Mouse (Mus musculus) forebrain, embryonic 16.5 days (tissue): ENCODE results near the gene Aldh1a1. TPM values are rescaled to one million over a fixed set of nuclear protein-coding genes. Genes with fewer than 3 reads are reported as not detected.

ENCODE experiments used
- ATAC-seq: fragments of 200-750 bp; cut with Nextera tagmentation; 2 replicates; pipeline ENCODE4 v1.8.0; 2017; ENCODE audit warnings: mild to moderate bottlenecking, moderate library complexity
- H3K27ac ChIP-seq: fragments of 300-500 bp; sonication (generic); 2 replicates; pipeline ENCODE4 v1.5.1; 2014; ENCODE audit warnings: low read length, control low read depth
- H3K27me3 ChIP-seq: fragments of 300-500 bp; sonication (generic); replicated peaks from 2 replicates; pipeline ENCODE4 v1.6.1; 2014; ENCODE audit warnings: low read length; ENCODE audit not compliant: control insufficient read depth, insufficient read depth
- H3K36me3 ChIP-seq: fragments of 300-500 bp; sonication (generic); 2 replicates; pipeline ENCODE4 v1.6.1; 2014; ENCODE audit not compliant: control insufficient read depth, insufficient read depth
- H3K4me1 ChIP-seq: fragments of 300-500 bp; sonication (generic); replicated peaks from 2 replicates; pipeline ENCODE4 v1.6.1; 2014; ENCODE audit warnings: low read length; ENCODE audit not compliant: control insufficient read depth, insufficient read depth
- H3K4me2 ChIP-seq: fragments of 300-500 bp; sonication (generic); 2 replicates; pipeline ENCODE4 v1.6.1; 2014; ENCODE audit warnings: mild to moderate bottlenecking, low read length, control low read depth
- H3K4me3 ChIP-seq: fragments of 300-500 bp; sonication (generic); replicated peaks from 2 replicates; pipeline ENCODE4 v1.5.1; 2014; ENCODE audit warnings: mild to moderate bottlenecking, low read length, control low read depth
- H3K9ac ChIP-seq: fragments of 300-500 bp; sonication (generic); replicated peaks from 2 replicates; pipeline ENCODE4 v1.6.1; 2014; ENCODE audit warnings: low read depth, low read length, control low read depth
- H3K9me3 ChIP-seq: fragments of 300-500 bp; sonication (generic); 2 replicates; pipeline ENCODE4 v1.6.1; 2016; ENCODE audit warnings: low read length; ENCODE audit not compliant: control insufficient read depth
- WGBS: fragments of 180-500 bp; shearing (Covaris S2); extraction: QIAGEN DNeasy Blood & Tissue Kit; methylation state at CpG from one replicate; pipeline ENCODE4 v1.1.7; 2014; 5-methylcytosine and 5-hydroxymethylcytosine counted together
- polyA plus RNA-seq: library from polyadenylated mRNA; unstranded; fragments of >200 nt; fragmentation: Nextera tagmentation; extraction: Ambion mirVana; gene quantifications from 2 replicates; pipeline ENCODE4 v1.2.1, GENCODE M21; 2015

Aldh1a1 gene
- polyA plus RNA-seq, 1 experiment from 2014 or later = 0.42 TPM

GRCm38 (mm10) chr19:20677697-20678355 lies 185.3 kb downstream of the Aldh1a1 start:
- H3K9me3 ChIP-seq = no peaks in the 10 kb centered on the region
- no peak overlapping the region for H3K4me2 ChIP-seq
- no peak overlapping the region for H3K9ac ChIP-seq
- no peak overlapping the region for H3K4me3 ChIP-seq
- H3K4me1 ChIP-seq = no peaks in the 10 kb centered on the region
- ATAC-seq = no peak
- H3K27ac ChIP-seq = no peak overlapping the region
- WGBS = 81% methylated on average over 3 of the region's 3 CpGs
- H3K27me3 ChIP-seq = no peaks in the 10 kb centered on the region
- no peaks in the 10 kb centered on the region for H3K36me3 ChIP-seq

Other genes with a start within 250 kb of the Aldh1a1 start
- 5.8 and 9.2 TPM in 2 replicates for gene Anxa1, start 101.8 kb upstream of the Aldh1a1 start, polyA plus RNA-seq
- 0.68 and 0.72 TPM in 2 replicates for gene Aldh1a7, start 234.8 kb downstream of the Aldh1a1 start, polyA plus RNA-seq